Mouse (Mus musculus) olfactory bulb, adult 2 months (tissue): ENCODE measurements around the gene Hdac1. TPM values are rescaled to one million over a fixed set of nuclear protein-coding genes. Genes with fewer than 3 reads are reported as not detected.
"Not testable (repeated sequence)": the region's sequence is repeated elsewhere in the genome, so short reads cannot be mapped to it uniquely, and the experiment has no call there.

Experiments
- H3K27ac ChIP-seq: fragments of 200-500 bp; 2 replicates; pipeline ENCODE4 v1.5.1; 2012; ENCODE audit warnings: low read depth, low read length; ENCODE audit not compliant: insufficient read depth
- H3K4me1 ChIP-seq: fragments of 200-500 bp; 2 replicates; pipeline ENCODE4 v1.6.1; 2012; ENCODE audit warnings: low read length; ENCODE audit not compliant: control insufficient read depth, insufficient read depth
- H3K4me3 ChIP-seq: fragments of 200-500 bp; 2 replicates; pipeline ENCODE4 v1.5.1; 2012; ENCODE audit warnings: mild to moderate bottlenecking, low read depth, low read length, moderate library complexity; ENCODE audit not compliant: insufficient read depth
- CTCF ChIP-seq: fragments of 200-500 bp; IDR thresholded peaks from 2 replicates; pipeline ENCODE4 v1.5.1; 2012; ENCODE audit warnings: low read depth, mild to moderate bottlenecking, low read length, moderate library complexity; ENCODE audit not compliant: insufficient read depth
- POLR2A ChIP-seq: fragments of 200-500 bp; IDR thresholded peaks from 2 replicates; pipeline ENCODE4 v1.6.1; 2012; ENCODE audit warnings: mild to moderate bottlenecking, low read depth, low read length, moderate library complexity; ENCODE audit not compliant: insufficient read depth
- WGBS: fragments of 180-500 bp; shearing (Covaris S2); methylation state at CpG from one replicate; pipeline ENCODE4 v1.1.7; 2018; 5-methylcytosine and 5-hydroxymethylcytosine counted together
- polyA plus RNA-seq: library from polyadenylated mRNA; stranded (reverse); fragments of >200 nt; gene quantifications from 2 replicates; pipeline ENCODE4 v1.2.4, GENCODE M21; 2012; ENCODE audit warnings: low replicate concordance; ENCODE audit not compliant: missing spikeins, insufficient read depth, insufficient read length

The Hdac1 gene
- polyA plus RNA-seq, 1 experiment = not detected

DNA sequence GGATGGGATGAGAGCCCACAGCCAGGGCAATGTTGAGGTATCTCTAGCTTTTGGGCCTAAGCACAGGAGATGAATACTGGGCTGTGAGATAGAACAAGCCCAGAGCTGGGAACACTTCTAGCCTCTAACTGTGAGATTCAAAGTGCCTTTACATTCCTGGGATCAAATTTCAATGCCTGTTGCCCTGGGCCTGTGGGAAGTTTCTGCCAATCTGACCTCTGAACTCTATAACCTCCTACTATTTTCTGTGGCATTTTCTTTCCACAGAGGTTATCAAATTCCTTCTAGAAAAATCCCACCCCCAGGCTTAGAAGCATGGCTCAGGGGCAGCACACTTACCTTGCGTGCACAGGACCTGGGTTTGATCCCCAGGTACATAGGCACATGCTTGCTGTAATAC is 7.8 kb upstream of the Hdac1 start:
- Histone ChIP-seq H3K4me1 (peaks cover under 1% of the 10 kb centered on the region), H3K27ac (no peak overlapping the region), H3K4me3 (no peak overlapping the region)
- 93% methylated on average over 1 of the region's 1 CpGs for WGBS
- TF ChIP-seq POLR2A (no peak), CTCF (no peak)

DNA sequence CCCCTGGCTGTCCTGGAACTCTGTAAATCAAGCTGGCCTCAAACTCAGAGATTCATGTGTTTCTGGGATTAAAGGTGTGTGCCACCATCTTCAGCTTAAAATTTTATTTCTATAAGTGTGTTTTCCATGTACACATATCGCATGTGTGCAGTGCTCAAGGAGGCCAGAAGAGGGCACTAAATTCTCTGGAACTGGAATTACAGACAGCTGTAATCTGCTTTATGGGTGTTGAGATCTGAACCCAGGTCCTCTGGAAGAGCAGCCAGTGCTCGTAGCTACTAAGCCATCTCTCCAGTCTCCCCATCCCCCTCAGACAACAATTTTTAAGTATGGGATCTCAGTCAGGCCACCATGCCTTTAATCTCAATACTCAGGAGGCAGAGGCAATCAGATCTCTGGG is 6.8 kb upstream of the Hdac1 start:
- no peaks in the 10 kb centered on the region for H3K4me1 ChIP-seq
- no peak overlapping the region for H3K27ac ChIP-seq
- WGBS = 95% methylated on average over 2 of the region's 2 CpGs
- no peak overlapping the region for H3K4me3 ChIP-seq
- TF ChIP-seq CTCF = no peak
- TF ChIP-seq POLR2A = no peak

DNA sequence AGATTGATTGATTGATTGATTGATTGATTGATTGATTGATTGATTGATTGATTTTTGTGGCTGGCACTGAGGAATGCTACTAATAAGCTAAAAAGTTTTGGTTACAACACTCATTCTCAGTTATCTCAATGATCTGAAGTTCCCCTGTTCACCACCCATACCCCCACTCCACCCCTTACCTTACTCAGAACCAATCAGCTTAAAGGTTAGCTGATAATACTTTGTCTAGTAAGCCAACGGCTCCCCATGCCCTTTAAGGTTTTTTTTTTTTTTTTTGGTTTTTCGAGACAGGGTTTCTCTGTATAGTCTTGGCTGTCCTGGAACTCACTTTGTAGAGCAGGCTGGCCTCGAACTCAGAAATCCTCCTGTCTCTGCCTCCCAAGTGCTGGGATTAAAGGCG is 5.1 kb upstream of the Hdac1 start:
- 81% methylated on average over 4 of the region's 4 CpGs for WGBS
- H3K4me1 ChIP-seq, H3K4me3 ChIP-seq, H3K27ac ChIP-seq: not testable (repeated sequence)

DNA sequence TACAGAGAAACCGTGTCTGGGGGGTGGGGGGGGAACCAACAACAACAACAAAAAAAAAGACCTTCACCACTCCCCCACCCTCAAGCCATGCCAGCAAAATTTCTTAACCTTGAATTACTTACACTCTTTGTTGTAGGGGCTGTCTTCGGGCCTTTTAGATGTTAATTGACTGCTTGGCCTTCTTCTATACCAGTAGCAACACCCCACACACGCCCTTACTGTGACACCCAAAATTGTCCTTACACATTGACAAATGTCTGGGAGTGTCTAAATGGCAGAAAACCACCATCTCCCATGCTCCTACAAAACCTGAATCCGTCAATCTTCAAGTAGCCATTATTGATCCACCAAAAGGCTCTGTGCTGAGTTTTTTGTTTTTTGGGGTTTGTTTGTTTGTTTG is 1.6 kb upstream of the Hdac1 start:
- whole genome bisulfite sequencing = 83% methylated on average over 4 of the region's 4 CpGs
- H3K4me3 ChIP-seq = no peak overlapping the region

DNA sequence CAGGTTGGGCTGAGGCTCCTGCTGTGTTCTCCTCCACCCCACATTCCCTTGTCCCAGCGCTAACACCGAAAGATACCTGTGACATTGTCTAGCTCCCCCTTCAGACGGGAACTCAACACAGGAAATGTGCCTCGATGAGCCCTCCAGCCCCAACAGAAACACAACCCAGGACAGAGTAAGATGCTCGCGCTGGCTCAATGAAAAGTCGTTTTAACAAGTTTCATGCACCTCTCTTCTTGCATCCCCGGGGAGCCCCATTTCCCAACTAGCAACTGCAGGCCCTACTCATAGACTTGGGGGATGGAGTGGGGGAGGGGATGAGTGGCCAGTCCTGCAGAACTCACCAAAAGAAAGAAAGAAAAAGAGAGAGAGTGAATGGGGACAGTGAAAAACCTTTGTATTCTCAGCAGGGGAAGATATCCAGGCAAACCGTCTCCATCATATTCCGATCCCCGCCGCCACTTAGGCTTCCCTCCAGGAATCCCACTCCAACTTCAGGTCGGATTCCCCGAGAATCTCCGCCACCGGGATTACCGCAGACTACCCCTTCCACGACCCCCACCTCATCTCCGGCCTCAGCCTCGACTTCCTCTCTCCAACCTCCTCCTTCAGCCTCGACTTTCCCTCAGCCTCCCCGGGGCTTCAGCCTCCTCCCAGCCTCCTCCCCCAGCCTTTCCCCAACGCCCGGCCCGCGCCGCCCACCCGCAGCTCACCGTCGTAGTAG is 483 bp downstream of the Hdac1 start:
- H3K4me1 ChIP-seq = peaks cover 6% of the 10 kb centered on the region
- under 1% methylated on average over 30 of the region's 30 CpGs for WGBS
- TF ChIP-seq POLR2A (no peak), CTCF (no peak)
- peak overlapping the region; percentile 92 for H3K4me3 ChIP-seq
- no peak overlapping the region; the same call in 1 of the 2 replicates for H3K27ac ChIP-seq

More for the DNA sequence above, 1.6 kb upstream of the Hdac1 start:
- Histone ChIP-seq H3K4me1 (peaks cover 6% of the 10 kb centered on the region), H3K27ac (no peak overlapping the region)
- TF ChIP-seq CTCF (no peak), POLR2A (no peak)

DNA sequence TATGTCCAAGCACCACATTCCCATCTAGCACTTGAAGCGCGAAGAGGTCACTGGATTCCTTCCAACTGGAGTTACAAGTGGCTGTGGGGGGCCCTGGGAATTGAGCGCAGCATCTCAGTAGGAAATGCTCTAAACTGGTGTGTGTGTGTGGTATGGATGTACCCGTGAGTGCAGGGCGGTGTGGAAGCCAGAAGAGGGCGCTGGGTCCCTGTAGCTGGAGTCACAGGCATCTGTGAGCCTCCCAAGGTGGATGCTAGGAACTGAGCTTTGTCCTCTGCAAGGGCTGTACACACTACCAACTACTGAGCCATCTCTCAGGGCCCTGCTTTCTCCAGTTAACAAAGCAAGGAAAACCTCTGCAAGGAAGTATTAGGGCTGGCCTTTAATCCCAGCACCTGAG is 2.5 kb downstream of the Hdac1 start:
- no peak overlapping the region for H3K27ac ChIP-seq
- WGBS = 80% methylated on average over 6 of the region's 6 CpGs
- TF ChIP-seq POLR2A = no peak
- no peak for TF ChIP-seq CTCF
- no peak overlapping the region for H3K4me3 ChIP-seq
- H3K4me1 ChIP-seq = peaks cover 6% of the 10 kb centered on the region

DNA sequence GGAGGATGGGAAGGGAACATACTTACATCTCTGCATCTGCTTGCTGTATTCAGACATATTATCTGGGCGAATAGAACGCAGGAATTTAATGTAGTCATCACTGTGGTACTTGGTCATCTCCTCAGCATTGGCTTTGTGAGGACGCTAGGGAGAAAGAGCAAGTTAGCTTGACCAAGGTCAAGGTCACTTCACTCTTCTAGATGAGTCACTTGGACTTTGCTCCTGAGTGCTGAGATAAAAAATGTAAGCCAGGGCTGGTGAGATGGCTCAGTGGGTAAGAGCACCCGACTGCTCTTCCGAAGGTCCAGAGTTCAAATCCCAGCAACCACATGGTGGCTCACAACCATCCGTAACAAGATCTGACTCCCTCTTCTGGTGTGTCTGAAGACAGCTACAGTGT is 13.6 kb downstream of the Hdac1 start:
- H3K27ac ChIP-seq, H3K4me3 ChIP-seq, H3K4me1 ChIP-seq: not testable (repeated sequence)
- 93% methylated on average over 6 of the region's 6 CpGs for WGBS

DNA sequence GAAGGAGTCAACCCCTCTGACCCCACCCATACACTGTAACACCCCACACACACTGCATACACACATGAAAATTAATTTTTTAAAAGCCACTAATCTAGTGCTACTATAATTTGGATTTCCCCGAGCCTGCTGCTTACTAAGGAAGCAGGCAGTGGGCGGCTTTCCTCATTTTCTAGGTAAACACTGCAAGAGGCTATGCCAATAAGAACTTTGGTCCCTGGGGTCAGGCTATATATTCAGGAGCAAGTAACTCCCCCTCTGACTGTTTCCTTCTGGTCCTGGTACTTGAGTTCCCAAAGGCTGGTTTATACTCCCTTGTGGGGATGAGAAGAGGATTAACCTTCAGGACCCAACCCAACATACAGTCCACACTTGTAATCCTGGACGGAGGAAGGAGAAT is 16.6 kb downstream of the Hdac1 start:
- H3K4me3 ChIP-seq = no peak overlapping the region
- TF ChIP-seq CTCF = no peak
- 69% methylated on average over 3 of the region's 3 CpGs for WGBS
- no peak overlapping the region for H3K27ac ChIP-seq
- no peaks in the 10 kb centered on the region for H3K4me1 ChIP-seq

DNA sequence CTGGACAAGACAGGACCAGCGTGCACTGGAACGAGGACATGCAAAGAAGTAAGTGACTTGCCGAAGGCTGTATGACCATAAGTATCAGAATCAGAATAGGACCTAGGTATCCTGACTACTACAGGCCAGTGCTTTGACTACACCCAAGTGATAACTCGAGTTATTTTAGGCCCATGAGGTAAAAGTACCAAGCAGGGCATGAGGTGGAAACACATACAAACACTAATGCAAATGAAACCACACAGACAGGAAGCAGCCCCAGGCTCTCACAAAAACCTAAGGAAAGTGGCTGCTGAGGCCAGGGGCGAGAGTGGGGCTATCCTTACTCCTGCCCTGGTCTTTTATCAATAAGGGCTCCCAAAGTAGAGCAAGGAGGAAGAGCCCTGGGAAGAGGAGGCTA is 17.2 kb downstream of the Hdac1 start:
- Histone ChIP-seq H3K27ac (no peak overlapping the region), H3K4me3 (no peak overlapping the region), H3K4me1 (no peaks in the 10 kb centered on the region)
- WGBS = 90% methylated on average over 5 of the region's 5 CpGs
- no peak for TF ChIP-seq CTCF
- no peak for TF ChIP-seq POLR2A

DNA sequence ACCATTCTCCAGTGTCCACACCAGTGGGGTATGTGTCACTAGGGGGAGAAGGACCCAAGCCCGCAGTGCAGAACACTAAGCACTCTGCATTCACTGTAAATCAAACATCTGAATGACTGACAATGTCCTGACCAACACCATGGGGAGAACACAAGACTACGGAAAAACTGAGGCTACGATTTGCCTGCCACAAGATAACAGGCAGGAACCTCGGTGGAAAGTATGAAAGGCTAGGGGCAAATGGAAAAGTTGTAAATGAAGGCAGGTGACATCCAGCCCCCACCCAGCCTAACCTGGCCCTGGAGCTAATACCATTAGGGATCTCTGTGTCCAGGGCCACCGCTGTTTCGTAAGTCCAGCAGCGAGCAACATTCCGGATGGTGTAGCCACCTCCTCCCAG is 24.0 kb downstream of the Hdac1 start:
- 90% methylated on average over 8 of the region's 8 CpGs for WGBS
- Histone ChIP-seq H3K4me1 (peaks cover 9% of the 10 kb centered on the region), H3K27ac (no peak overlapping the region), H3K4me3 (no peak overlapping the region)
- TF ChIP-seq CTCF = no peak
- no peak for TF ChIP-seq POLR2A
